17 mouse cellular contexts compared by ENCODE assay signal in genomic region chr2:25408908-25409307, GRCm38 (mm10).
"Had no signal": no experiment of that assay in that cellular context is flagged by ENCODE, and none has a peak within 500 bp of the region (broad histone marks: within the 10 kb centered on the region; RNA-seq: fewer than 3 reads in every experiment).

No protein-coding gene starts in this region.

- H3K9me3 ChIP-seq: midbrain, embryonic 10.5 days; midbrain, embryonic 12.5 days; neural tube, embryonic 13.5 days; neural tube, embryonic 15.5 days had no signal

- H3K4me3 ChIP-seq: midbrain, embryonic 10.5 days; midbrain, embryonic 12.5 days; myocyte; neural tube, embryonic 13.5 days; neural tube, embryonic 15.5 days had no signal

- H3K27me3 ChIP-seq: midbrain, embryonic 12.5 days; neural tube, embryonic 13.5 days; neural tube, embryonic 15.5 days had no signal

- DNase-seq: lung, adult 18-20 months; lung, embryonic 14.5 days; lung, postnatal 10 days; midbrain, embryonic 14.5 days; retina, postnatal 1 day; right cerebral cortex, adult 18-20 months; right cerebral cortex, postnatal 25 days; right cerebral cortex, postnatal 4 days; spleen, adult 18-20 months; thymus, adult 18-20 months; thymus, postnatal 14 days; thymus, postnatal 36 days had no signal
